Mouse (Mus musculus) cerebellum, adult 9-10 months (tissue): ENCODE data around the gene Fam169b.

Experiments
- DNase-seq: peaks from one replicate; pipeline ENCODE4 v3.0.0; 2022

Fam169b gene

GRCm38 (mm10) chr7:68273515-68273914, at the start of gene Fam169b:
Fam169b (plus strand) TSS chr7:68273839.
- no peak for DNase-seq

GRCm38 (mm10) chr7:68224006-68224405, 49.6 kb upstream of the Fam169b start:
- no peak for DNase-seq

GRCm38 (mm10) chr7:68225427-68226054, 48.1 kb upstream of the Fam169b start:
- no peak for DNase-seq

- DNase-seq, result no peak
These were observed 46.6 kb upstream of the Fam169b start for GRCm38 (mm10) chr7:68227021-68227420.

- no peak for DNase-seq
These were observed 46.0 kb upstream of the Fam169b start for GRCm38 (mm10) chr7:68227621-68228020.

GRCm38 (mm10) chr7:68228491-68228890, 45.1 kb upstream of the Fam169b start:
- no peak for DNase-seq

GRCm38 (mm10) chr7:68230831-68231230, 42.8 kb upstream of the Fam169b start:
- no peak for DNase-seq

GRCm38 (mm10) chr7:68232521-68232920, 41.1 kb upstream of the Fam169b start:
- no peak for DNase-seq

GRCm38 (mm10) chr7:68233619-68234223, 39.9 kb upstream of the Fam169b start:
- DNase-seq, result no peak

- DNase-seq, result no peak
These were observed 36.8 kb upstream of the Fam169b start for GRCm38 (mm10) chr7:68236817-68237216.

- DNase-seq, result no peak
These were observed 34.3 kb upstream of the Fam169b start for GRCm38 (mm10) chr7:68239220-68239827.

GRCm38 (mm10) chr7:68241205-68241604, 32.4 kb upstream of the Fam169b start:
- DNase-seq, result no peak

- DNase-seq, result no peak
These were observed 28.0 kb upstream of the Fam169b start for GRCm38 (mm10) chr7:68245681-68246080.

GRCm38 (mm10) chr7:68246249-68246648, 27.4 kb upstream of the Fam169b start:
- DNase-seq, result no peak

GRCm38 (mm10) chr7:68250411-68250810, 23.2 kb upstream of the Fam169b start:
- DNase-seq, result no peak

- no peak for DNase-seq
These were observed 22.7 kb upstream of the Fam169b start for GRCm38 (mm10) chr7:68250902-68251301.

GRCm38 (mm10) chr7:68257767-68258166, 15.9 kb upstream of the Fam169b start:
- no peak for DNase-seq

- DNase-seq, result no peak
These were observed 15.1 kb upstream of the Fam169b start for GRCm38 (mm10) chr7:68258326-68259150.

- DNase-seq, result no peak
These were observed 14.0 kb upstream of the Fam169b start for GRCm38 (mm10) chr7:68259523-68260081.

- no peak for DNase-seq
These were observed 10.9 kb upstream of the Fam169b start for GRCm38 (mm10) chr7:68262612-68263200.

- DNase-seq, result no peak
These were observed 10.2 kb upstream of the Fam169b start for GRCm38 (mm10) chr7:68263346-68264027.

GRCm38 (mm10) chr7:68264028-68264453, 9.6 kb upstream of the Fam169b start, which contains the start of gene Pgpep1l:
Pgpep1l (minus strand) TSS chr7:68264233.
- no peak for DNase-seq
